Mouse (Mus musculus) cerebellum, adult 11 months (tissue): Measurements from ENCODE around the gene Tmem43.

Experiments
- DNase-seq: peaks from one replicate; pipeline ENCODE4 v3.0.0; 2022

Tmem43 gene

GRCm38 (mm10) chr6:91536047-91536765 is 62.7 kb downstream of the Tmem43 start:
- no peak for DNase-seq
